Mouse (Mus musculus) spleen, postnatal 4 days (tissue): ENCODE results near the gene Tprn.

Source experiments
- DNase-seq, 2 experiments: peaks; one replicate each; pipeline ENCODE4 v3.0.0; 2022; ENCODE audit warnings: low spot score in 2 of 2

Gene Tprn

DNA sequence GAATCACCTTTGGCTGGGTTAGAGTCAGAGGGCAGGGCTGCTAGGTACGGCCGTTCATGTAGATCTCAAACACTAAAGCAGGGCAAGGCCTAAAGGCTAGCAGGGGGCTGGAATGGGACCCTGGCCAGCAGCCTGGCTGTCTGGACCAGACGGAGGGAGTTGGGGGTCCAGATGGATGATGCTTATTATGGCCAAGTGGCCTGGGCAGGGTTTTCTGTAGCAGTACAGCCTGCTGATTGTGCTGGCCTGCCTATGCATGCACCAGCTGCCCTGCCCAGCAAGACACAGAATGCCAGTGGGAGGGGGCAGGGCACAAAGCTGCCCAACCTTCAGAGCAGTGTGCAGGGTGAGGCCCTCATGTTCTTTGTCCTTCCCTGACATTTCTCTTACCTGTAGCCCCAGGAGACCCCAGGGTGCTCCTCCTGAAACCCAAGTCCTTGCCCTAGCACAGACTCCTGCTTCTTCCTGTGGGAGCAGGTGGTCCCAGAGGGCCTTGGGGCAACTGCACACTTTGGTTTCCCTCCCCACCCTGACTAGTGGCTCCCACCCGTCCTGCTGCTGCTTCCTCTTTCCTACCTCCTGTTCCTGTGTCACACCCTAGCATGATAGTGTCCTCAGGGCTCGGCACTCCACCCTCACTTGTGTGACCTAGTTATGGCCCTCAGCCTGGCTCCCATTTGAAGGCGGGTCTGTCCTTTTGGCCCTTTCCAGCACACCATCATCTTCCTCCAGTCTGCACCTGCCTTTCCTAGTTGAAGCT, 3.7 kb downstream of the Tprn start:
- DNase-seq = no peak

DNA sequence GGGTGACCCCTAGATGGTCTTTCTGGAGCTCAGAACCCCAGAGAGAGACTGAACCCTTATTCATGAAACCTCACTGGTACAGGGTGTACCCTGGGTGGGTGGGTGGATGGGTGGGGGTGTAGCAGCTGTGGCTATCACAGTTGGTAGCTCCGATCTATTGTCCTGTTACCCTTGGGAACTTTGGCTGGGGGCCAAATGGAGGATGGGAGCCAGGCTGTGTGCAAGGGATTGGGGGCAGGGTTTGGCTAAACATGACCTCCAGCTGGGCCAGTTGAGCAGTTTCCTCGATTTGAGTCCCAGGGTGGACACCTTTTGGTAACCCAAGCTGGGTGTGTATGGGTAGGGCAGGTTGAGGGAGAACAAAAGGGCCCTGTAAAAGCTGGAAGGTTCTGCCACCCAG, 4.3 kb downstream of the Tprn start:
- DNase-seq = no peak

DNA sequence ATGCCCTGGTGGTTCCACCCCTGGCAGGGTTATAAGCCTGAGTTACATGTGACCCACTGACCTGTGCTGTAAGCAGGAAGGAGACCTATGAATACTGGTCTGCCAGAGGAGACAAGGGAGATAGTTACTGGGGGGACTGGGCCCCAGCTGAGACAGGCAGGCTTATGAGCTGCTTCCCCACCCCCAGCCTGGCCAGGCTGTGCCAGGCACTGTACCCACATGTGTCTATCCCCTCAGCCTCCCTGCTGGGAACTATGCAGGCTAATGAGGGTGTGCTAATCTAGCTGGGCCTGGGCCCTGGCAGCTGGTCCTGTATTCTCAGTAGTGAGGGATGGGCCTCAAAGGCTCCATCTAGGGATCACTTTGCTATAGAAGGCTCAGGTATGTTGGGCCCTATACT, 4.8 kb downstream of the Tprn start:
- no peak for DNase-seq

DNA sequence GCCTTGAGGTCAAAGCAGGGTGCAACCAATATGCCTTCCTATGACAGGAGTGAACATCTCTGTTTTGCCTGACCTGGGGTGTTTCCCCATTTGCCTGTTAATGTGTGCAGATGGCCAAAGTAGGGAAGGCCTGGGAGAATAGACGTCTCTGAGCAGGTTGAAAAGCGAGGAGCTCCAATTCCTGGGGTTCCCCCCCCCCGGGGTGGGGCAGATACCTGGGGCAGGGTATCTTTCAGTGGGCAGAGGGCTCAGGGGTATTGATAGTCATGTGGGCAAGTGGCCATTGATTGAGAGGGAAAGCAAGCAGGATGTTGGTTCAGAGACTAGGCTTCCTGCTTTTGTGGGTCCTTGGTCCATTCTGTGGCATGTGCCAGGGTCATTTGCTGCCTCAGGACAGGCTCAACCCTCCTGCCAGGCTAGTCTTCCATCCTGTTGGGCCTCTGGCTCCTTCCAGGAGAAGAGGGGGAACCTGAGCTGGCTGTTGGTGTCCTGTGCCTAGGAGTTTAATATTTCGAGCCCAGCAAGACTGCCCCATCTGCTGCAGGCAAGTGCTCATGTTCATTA, 5.4 kb downstream of the Tprn start:
- DNase-seq = no peak

DNA sequence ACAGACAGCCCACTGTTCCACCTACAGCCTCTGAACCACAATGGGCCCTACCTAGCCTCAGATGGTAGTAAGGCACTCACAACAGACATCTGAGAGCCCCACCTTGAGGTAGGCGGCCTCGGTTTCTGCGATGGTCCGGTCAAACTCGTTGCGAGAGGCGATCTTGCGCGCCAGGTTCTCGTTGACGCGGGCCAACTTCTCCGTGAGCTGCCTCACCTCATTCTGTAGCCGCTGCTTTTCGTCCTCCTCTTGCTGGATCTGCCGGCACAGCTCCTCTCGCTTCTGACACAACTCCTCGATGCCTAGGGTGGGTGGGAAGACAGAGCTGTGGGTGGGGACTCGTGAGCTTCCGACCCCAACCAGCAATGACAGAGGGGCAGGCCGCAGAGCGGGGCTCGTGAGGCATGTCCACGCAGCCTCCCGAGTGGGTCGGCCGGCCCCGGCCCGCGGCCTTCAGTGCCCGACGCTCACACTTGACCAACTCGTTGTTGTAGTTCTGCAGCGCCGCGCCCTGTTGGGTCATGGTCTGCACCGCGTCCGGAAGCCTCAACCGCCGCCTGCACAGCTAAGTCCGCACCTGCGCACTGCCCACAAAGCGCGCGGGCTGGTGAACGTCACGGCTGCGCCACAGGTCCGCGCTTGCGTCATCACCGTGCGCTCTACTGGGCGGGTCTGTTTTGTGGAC, 9.6 kb downstream of the Tprn start, which contains the start of the genes Ssna1 and Anapc2:
Gene Ssna1 (minus strand): TSS at position 612 of the 685 bp plus-strand sequence.
Gene Anapc2 (plus strand): TSS at position 652 of the 685 bp plus-strand sequence.
- DNase-seq = peak; percentile 98 to 99

DNA sequence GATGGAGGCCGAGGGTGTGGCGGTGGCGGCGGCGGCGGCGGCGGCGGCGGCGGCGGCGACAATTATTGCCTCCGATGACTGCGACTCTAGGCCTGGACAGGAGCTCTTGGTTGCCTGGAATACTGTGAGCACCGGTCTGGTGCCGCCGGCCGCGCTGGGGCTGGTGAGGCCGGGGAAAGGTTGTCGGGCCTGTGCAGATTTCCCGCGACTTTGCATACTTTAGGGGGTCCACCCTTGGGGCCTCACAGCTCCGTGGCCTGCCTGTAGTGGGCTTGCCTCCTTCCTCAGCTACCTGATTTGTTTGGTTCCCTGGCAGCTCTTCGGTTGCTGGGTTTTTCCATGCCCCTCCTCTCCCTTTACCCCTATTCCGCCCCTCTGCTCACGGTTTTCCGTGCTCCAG, 10.1 kb downstream of the Tprn start:
- no peak for DNase-seq

DNA sequence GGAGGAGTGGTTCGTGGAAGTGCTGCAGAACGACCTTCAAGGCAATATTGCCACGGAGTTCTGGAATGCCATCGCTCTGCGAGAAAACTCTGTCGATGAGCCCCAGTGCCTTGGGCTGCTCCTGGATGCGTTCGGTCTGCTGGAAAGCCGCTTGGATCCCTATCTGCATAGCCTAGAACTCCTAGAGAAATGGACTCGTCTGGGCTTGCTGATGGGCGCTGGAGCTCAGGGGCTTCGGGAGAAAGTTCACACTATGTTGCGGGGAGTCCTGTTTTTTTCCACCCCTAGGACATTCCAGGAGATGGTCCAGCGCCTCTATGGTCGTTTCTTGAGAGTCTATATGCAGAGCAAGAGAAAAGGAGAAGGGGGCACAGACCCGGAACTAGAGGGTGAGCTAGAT, 10.6 kb downstream of the Tprn start:
- DNase-seq = no peak

DNA sequence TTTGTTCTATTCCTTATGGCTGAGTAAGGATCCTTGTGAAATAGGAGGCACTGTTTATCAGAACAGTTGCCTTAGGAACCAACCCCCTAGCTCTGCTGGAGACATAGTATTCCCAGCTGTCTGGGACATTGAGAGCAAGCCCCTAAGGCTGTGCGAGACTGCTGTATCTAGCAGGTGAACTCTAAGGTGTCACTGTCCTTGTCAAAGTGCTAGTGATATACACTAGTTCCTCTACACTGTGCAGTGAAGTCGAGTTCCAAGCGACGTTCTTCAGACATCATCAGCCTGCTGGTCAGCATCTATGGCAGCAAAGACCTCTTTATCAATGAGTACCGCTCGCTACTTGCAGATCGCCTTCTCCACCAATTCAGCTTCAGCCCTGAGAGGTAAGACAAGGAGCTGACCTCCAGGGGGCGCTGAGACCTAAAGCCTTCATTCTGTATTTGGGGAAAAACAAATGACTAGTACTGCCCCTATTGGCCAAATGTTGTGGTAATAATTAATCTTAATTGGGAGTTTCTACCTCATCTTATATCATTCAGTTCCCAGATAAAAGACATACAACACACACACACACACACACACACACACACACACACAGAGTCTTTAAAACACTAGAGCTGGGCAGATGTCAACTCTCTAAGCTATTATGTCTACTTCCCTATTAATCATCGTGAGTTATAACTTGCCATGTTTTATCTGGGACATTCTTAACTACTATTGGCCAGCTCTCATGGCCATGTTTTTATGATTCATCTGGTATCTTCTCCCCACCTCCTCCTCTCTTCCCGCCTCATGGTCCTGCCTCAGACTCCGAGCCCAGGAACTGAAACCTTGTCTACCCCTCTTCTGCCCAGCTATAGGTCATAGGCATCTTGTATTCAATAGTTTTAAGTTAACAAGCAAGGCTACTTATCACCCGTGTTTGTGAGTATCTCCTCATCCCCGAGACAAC, 16.8 kb downstream of the Tprn start:
- DNase-seq = peak; percentile 85 to 94

DNA sequence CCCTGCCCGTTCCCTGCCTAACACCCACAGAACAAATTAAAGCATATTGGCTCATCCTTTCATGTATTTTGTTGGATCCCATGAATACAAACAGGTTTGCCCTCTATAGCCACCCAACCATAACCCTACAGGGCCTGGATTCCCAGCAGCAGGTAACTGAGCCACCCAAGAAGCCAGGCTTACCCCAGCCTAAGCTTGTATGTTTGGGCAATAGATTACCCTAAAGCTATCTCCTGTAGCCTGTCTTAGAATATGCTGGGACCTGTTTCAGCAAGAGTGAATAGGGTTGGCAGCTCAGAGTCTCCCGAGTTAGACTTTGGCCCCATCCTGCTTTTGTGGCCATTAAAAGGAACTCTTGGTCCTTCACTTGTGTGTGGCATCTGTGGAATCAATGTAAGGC, 23.1 kb downstream of the Tprn start:
- DNase-seq = no peak

DNA sequence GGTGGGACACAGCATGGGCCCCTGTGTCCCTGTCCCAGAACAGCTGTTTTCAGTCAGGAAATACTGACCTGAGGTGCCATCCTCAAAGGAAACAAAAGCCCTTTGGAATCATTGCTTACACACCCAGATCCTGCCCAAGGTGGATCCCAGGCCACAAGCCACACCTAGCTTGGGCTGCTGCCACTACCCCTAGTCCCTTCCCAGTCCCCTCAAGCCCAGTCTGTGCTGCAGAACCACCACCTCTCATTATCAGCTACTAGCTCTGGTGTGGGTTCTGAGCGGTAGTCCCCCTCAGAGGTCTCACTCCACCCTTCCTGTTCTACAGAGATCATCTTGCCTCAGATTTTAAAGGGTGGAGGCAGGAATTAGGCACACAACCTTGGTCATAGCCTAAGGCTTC, 23.9 kb downstream of the Tprn start:
- no peak for DNase-seq

DNA sequence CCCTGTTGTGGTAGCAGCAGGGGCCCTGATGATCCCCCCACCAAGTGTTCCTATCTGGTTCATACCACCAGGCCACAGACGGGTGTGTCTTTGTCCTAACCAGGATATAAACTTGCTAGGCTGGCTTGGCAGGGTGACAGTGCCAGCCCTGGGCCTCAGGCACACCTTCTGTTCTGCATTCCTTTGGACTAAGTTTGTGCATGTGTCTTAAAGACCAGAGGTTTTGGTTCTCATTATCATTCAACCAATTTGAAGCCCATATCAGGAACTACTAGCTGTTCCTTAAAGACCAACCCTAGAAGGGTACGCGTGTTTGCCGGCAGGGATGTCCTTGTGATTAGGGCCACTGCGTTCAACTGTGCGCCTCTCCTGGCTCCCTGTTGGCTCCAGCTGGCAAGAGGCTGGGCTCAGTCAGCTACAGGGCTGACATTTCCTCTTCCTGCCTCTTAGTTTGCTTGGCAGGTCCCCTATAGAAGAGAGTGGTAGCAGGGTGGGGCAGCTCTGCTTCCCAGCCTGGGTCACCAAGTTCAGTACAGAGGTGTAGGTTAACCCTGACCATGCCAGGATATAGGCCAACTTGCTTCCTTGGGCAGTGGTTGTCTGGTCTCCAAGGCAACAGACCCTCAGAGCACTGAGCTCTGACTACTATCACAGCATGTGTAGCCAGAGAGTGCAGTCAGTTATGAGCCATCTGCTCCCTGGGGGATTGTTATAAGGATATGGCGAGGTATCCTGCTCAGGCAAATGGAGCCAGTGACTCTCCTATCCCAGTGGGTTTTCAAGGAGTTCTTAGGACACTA, 24.6 kb downstream of the Tprn start:
- DNase-seq = no peak

DNA sequence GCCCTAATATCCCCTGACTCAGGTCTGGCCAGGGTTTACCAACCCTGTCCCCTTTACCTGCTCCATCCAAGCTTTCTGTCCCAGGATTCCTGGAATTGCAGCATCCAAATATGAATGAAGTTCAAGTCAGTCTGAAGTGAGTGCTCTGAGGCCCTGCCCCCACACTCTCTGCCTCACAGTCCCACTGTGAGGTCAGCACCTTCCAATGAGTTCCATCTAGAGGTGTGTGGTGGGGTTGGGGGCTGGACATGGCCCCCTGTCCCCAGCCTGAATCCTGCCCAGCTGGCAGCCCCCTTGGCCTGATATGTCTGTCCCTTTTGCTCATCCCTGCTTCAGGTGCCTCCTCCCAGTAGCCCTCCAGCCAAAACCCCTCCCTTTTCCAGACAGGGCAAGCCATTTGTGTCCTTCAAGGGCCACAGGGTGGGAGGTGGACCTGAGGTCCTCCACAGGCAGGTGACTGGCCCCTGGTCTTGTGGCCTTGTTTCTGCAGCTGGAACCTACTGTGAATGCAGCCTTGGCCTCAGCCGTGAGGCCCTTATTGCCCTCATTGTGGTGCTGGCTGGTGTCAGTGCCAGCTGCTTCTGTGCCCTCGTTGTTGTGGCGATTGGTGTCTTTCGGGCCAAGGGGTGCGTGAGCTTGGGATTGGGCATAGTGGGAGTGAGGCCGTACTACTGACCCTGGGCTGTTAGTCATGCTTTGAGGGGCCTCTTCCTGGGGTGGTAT, 25.7 kb downstream of the Tprn start, which contains the start of gene Tmem210:
Gene Tmem210 (plus strand): TSS at position 219 of the 723 bp plus-strand sequence.
- DNase-seq = no peak

DNA sequence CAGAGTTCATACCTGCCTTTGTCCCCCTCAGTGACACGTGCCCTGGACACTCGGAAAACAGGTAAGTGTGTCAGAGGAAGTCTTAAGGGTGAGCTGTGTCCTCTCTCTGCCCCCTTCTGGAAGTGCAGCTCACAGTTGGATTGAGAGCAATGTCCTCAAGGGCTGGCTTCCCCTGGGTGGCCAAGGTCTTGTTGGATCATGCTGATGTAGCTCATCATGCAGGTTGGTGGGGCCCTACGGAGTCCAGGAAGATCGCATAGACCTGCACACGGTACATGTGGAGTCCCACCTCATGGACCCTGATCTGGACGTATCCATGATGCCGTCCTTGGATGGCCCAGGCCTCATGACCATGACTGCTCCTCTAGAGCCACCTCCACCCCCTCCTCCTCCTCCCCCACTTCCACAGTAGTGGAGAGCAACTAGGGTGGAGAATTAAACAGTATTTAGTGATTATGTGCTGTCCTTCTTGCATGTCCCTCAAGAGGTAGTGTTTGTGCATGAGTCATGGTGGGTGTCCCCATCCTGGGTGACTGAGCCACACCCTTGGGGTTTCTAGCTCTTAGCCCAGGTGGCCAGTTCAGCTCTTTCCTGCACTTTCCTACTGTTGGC, 26.4 kb downstream of the Tprn start:
- DNase-seq = no peak

DNA sequence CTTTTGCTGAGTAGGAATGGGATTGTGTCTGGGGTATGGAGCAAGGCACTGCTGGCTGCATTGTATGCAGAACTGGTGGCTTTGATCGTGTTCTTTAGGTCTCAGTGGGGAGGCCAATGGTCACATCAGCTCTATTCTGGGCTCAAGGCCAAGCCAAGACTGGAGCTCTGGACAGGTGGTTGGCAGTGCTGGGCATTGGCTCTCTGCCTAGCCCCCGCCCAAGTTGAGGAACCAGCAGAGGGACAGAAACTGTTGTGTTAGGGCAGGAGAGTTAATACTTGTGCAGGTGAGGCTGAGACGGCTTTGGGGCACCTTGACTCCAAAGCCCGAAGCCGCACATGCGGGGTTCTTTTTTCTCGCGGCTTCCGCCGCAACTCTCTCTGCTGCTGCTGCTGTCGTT, 27.2 kb downstream of the Tprn start, which contains the start of gene Lrrc26:
Gene Lrrc26 (plus strand): TSS at position 265 of the 400 bp plus-strand sequence.
- DNase-seq = no peak

DNA sequence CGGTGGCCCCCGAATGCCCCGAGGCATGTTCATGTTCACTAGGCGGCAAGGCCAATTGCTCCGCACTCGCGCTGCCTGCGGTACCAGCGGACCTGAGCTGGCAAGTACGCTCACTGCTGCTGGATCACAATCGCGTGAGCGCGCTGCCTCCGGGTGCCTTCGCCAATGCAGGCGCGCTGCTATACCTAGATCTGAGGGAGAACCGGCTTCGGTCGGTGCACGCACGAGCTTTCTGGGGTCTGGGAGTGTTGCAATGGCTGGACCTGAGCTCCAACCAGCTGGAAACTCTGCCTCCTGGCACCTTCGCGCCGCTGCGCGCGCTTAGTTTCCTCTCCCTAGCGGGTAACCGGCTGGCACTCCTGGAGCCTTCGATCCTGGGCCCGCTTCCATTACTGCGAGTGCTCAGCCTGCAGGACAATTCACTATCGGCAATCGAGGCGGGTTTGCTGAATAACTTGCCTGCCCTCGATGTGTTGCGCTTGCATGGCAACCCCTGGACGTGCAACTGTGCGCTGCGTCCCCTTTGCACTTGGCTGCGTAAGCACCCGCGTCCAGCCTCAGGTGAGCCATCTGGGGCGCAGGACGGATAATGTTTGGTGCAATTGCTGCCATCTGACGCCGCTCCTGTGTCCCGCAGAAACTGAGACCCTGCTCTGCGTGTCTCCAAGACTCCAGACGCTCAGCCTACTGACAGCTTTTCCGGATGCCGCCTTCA, 27.8 kb downstream of the Tprn start:
- DNase-seq = no peak

DNA sequence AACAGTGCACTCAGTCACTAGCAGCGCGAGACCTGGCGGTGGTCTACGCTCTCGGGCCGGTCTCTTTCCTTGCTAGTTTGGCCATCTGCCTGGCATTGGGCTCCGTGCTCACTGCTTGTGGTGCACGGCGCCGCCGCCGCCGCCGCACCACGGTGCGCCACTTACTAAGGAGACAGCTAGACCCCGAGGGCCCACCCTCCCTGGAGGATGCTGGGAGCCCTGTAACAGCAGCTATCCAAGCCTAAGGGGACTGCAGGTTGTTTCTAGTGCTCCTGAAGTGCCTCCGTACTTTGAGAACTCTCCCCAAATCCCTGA, 28.4 kb downstream of the Tprn start:
- no peak for DNase-seq

DNA sequence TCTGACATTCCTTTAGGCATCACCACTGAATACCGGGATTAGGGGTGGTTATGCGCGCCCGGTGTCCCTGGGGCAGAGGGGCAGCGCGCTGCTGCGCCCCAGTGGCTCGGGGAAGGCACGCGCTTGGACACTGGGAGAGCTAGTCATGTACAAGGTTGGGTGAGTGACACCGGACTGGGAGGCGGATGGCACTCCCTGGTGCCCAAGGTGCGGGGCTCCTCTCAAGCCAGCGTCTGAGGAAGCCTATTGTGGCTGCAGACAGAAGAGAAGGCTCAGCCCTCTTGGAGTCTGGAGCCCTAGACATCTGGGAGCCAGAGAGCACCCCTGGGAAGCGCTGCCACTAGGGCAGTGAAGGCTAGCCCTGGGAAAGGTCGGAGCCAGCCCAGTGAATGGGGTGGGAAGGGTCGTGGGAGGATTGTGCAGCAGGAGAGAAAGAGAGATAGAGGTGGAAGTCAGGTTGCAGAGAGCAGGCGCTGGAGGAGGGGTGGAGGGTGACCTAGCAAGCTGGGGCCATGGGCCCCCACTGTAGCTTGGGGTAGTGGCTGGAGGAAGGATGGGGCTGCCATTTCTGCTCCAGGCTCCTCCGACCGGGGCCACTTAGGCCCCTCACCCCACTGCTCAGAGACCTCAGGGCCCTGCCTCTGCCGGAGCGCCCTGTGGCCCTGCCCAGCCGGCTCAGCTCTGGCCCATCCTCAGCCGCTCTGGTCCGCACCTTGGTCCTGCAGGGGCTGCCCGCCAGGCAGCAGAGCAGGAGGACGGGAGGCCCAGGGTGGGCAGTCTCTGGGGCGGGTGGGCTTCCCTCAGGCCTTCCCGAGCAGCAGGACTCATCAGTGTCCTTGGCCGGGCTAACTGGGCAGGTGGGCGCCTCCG, 29.0 kb downstream of the Tprn start:
- no peak for DNase-seq

DNA sequence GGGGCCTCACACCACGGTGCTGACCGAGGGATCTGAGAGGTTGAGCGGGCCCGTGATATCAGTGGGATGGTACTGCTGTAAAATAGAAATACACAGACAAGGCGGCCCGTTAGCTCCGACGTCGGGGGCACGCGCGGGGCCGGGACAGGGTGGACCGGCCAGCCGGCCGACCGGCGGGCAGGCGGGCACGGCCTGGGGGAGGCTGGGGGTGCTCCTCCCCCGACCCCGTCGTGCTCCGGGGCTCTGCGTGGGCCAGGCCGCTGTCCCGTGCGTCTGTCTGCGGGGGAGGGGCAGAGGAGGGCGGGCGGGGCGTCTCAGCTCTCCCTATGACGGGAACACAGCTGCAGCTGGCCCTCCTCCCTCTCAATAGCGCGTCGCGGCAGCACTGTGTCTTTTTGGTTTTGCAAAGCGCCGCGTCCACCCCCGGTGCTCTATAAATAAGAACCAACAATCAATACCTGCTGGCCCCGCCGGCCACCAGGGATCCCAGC, 29.7 kb downstream of the Tprn start:
- no peak for DNase-seq
